Mouse (Mus musculus): Measurements from ENCODE around the gene Bbx.

Gene Bbx

DNA sequence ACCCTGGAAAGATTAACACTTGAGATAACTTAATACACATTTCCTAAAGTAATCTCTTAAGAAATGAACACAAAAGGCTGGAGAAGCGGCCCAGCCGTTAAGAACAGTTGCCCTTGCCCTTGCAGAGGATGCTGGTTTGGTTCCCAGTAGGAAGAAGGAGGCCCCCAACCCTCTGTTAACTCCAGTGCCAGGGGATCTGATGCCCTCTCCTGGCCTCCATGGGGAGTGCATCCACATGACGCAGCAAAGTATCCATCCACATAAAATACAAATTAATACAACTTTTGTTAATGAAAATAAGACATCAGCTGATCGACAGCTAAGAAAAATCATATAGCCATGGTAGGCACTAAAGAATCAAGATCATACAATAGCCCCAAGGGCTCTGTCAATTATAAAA, 33.6 kb downstream of the Bbx start:
- DNase-seq (ENCODE audit: low read depth), result peak; percentile 27

DNA sequence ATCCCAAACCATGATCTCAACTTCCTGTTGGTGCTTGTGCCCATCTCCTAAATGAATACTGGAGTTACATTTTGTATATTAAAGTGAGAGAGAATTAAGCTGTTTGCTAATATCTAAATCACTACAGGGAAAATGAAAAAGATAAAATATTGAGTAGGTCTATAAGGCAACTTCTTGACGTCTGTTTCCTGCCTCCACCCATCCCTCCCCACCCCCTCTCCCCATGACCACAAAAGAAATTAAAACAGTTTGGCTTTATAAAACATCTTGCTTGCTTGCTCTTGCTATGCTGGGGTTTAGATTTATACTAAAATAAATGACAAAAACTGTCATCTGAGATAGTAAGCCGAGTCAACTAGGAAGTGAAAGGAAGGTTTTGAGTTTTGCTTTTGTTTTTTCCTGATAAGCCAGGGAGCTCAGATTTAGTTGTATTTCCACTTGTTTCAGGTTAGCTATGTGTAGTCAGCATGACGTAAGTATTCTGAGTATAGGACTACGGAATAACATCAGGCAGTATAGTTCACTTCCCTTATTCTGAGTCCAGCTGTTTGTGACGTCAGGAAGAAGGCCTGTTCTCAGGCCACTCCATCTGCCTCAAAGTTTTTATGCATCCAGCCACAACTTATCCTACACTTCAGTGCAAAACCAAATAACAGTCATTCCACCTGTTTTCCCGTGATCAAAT, 36.1 kb downstream of the Bbx start:
- DNase-seq (ENCODE audit: low read depth), result peak; percentile 56

DNA sequence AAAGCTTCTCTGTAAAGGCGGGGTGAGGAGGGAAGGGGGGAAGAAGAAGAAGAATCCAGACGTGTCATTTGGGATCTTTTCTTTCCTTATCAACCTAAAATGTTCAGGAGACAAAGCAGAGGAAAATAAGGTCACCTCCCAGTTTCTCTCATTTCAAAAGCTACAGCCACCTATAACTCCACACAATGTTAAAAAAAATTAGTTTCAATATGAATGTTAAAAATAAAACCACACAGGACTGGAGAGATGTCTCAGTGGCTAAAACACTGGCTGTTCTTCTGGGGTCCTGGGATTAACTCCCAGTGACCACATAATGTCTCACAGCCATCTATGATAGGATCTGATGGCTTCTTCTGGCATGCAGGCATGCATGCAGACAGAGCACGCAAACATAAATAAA, 43.7 kb downstream of the Bbx start:
- DNase-seq (ENCODE audit: low read depth), result no peak

DNA sequence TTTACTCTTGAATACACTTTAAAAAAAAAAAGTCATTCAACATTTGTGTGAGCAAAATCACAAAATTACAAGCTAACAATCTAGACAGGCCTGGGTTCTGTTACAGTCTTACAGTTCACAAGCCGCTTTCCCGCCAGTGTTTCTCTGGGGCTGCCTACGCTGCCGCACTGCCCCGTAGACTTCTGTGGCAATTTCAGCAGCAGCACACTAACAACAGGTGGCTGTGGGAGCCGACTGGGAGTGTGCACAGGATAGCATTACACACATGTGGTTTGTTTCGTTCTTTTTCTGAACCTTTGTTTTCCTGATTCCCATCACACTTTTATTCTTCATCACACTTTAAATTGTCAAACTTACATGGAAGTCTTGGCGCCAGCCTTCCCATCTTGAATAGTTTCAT, 48.6 kb downstream of the Bbx start:
- DNase-seq (ENCODE audit: low read depth), result no peak

DNA sequence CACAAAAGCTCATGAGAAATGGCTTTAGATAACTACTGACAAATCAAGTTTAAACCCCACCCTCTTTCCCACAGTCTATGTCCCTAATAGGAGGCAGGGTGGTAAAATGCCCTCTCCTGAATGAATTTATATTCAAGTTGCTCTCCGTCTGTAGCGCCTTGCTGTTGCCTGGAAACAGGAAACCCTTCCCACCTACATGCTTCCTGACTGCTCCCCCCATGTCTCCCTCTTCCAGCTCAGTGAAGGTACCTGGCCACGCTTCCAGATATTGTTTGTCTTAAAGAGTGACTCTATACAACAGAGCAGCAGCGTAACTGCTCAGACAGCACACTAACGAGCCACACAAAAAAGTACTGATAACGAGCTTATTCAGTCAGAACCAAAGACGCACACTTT, 50.8 kb downstream of the Bbx start:
- no peak for DNase-seq (ENCODE audit: low read depth)

DNA sequence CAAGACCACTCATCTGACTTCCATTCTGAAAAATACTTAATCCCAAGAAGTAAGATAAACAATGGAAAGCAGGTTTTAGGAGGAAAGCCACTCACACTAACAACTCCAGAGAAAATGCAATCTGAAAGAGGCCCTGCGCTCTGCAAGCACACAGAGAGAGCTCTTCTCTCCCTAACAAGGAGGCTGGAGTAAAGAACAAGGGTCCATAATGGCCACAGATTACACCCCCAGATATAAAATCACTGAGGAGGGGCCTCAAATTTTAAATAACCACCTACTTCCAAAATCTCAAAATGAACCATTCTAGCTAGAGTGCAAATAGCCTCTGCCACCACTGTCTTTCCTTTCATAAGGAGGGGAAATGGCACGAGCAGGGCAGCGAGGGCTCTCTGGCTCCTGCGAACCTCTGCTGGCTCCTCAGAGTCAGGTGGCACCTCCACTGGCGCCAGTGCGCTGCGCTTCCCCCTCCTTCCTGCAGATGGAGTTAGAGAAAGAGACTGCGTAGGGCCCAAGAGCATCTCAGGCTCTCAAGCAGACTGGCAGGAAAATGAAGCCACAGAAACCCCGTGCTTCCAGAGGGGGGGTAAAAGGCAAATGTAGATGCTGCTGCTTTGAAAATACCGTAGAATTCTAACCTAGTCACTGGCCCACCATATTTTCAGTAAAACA, 51.4 kb downstream of the Bbx start:
- peak; percentile 66 for DNase-seq (ENCODE audit: low read depth)

DNA sequence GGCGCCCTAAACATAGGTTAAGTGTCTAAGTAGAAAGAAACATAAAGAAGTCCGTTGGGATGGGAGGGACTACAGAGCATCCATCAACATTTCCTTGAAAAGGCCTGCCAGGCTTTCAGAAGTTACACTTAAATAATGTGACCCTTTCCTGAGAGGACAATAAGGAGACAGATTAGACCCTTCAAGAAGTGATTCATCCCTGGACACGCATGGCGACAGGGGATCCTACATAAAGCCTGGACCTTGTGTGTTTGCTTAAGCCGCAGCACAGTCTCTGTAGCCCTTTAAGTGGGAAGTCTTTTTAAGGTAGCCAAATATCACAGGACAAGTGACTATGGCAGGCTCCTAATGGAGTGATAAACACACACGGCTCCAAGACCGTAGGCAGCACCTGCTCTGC, 52.0 kb downstream of the Bbx start:
- DNase-seq (ENCODE audit: low read depth), result no peak

DNA sequence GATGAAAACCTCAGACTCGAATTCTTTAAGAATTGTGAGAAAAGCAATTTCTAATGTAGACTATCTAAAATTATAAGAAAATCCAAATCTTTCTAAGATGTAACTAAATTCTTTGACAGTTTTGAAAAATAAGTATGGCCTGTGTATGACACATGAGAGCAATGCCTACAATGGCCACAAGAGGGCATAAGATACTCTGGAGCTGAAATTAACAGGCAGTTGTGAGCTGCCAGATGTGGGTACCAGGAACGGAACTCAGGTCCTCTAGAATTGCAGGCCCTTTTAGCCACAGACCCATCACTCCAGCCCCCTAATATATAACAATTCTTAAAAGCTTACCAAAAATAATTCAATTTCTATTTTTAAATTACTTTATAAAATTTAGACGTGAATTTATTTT, 57.6 kb downstream of the Bbx start:
- DNase-seq (ENCODE audit: low read depth), result peak; percentile 83

DNA sequence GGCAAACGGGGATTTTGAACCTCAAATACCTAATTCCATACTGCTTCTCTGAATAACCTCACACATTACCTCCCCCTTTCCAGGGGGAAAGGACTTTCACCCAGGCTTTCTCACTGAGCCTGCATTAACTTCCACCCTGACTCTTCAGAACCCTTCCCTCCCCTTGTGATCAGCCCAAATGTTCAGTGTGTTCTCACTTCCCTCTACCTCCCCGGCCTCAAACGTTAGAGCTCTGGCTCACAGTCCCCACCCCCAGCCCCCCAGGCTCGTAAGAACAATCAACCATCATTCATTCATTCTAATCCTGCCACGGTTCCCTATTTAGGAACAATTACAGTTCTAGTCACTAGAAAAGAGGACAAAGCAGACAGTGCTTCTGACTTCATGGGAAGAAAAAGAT, 58.5 kb downstream of the Bbx start:
- DNase-seq (ENCODE audit: low read depth), result no peak

DNA sequence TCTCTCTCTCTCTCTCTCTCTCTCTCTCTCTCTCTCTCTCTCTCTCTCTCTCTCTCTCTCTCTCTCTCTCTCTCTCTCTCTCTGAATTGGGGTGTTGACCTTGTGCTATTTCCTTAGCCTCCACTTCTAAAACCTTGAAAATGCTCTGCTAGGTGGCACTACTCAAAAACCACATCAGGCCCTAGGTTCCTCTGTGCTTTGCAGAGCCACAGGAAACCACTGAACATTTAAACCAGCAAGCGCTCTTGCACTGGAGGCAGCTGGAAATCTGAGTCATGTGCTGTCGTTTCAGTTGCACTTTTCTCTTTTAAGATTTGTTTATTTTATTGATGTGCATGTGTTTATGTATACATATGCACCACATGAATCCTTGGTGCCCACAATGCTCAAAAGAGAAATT, 59.6 kb downstream of the Bbx start:
- DNase-seq (ENCODE audit: low read depth), result peak; percentile 67

DNA sequence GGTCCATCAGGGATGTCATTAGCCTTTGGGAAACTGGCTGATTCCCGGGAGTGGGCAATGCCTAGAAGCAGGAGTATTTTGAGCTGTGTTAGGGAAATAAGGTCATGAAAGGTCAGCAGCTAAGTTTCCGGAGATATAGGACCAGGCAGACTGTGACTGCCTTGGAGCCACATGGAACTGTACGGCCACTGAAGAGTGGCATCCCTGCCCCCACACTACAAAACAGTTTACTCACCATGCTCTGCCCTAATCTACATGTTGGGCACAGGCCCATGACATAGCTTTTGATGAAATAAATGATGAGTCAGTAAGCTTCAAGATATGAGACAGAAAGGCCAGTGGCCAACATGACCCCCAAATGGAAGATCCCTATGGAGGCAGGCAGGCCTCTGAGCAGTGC, 60.7 kb downstream of the Bbx start:
- DNase-seq (ENCODE audit: low read depth), result no peak

DNA sequence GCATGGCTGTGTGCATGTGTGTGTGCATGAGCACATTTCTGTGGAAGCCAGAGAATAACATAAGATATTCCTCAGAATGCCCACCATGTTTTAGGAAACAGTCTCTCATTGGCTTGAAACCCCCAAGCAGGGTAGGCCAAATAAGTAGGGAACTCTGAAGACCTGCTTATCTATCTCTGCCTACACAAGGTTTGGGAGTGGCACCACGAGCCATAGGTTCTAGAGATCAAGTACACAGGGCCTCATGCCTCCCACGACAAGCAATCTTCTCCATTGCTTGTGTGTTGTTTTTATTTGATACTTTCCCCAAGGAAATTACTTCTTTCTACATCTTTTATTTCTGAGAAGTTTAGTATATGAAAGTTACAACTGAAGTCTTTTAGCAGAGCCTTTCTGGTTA, 61.8 kb downstream of the Bbx start:
- DNase-seq (ENCODE audit: low read depth), result no peak

DNA sequence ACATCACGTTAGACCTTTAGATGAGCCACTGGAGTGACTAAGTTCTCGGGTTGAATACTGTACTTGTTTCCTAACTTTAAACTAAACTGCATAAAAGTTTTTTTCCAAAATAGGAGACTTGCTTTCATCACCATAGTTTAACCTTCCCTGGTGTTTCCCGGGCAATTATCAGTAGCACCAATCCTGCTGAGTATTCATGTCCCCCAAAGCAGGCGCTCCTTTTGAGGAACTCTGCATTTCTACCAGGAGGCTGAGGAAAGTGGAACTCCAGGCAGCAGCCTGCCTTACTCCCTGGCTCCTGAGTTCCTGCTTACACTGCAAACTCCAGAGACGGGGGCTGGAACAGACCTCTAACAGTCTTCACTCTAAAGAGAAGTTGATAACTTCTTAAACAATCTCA, 65.6 kb downstream of the Bbx start:
- DNase-seq (ENCODE audit: low read depth), result no peak

DNA sequence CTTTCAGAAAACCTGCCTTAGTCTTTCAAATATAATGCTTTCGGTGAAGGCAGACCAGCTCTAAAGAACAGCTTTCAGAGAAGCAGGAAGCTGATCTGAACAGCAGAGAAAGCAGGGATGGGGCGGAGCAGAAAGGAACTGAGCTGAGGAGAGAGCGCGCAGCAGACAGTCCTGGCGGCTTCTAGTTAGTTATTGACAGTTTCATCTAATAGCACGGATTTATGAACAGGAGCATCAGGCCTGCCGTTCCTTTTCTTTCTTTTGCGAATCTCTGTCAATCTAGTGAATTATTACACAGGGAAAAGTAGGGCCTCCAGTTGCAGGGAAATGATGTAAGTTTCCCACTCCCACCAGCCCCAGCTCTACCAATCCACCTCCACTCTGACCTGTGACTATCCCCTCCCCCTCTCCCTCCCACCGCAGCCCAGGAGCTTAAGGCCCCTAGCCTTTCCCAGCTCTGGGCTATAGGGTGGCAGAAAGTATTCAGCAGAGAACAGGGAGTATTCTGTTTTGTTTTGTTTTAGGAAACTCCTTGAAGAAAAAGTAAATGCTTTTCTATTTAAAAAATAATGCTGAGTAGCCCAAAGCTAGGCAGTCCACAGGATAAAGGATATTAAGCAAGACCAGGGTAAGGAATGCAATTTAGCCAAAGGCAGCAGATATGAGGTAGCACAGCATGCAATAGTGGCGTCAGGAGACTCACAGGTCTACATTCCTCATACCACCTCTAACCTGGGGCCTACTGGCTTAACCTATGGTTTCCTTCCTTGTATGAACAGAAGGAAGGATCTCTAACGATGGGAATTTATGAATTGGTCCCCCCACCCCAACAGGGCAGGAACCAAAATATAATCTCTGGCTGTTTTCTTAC, 67.8 kb downstream of the Bbx start:
- DNase-seq (ENCODE audit: low read depth), result peak; percentile 62

DNA sequence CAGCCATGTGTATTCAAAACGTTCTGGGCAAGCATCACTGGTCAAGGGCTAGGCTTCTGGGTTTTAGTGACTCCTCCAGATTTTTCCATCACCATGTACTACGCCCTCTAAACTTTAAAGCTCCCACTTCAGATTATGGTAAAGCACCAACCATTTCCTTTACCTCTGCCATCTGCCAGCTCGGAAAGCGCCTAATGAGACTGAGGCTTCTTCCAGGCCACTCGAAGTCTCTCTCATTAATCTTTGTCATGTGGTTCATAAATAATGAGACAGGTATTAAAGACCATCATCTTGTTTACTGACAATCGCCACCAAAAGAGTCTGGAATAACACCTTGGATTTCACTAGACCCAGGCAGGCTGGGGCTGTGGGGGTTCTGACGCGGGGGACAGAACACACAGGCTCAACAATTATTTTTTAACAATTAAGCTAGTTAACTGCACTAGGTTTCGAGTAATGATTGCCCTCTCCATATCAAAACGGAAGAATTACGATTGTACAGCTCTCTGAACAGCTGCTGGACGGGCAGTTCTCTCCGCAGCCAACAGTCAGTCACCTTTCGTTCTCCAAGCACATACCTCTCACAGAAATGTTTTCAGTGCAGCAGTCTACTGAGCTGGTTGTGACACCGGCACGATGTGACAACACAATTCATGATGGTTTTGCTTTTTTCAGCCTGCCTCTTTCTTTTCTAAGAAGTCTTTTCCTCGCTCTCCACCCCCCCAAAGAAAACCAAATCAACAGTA, 68.6 kb downstream of the Bbx start:
- DNase-seq (ENCODE audit: low read depth), result no peak

DNA sequence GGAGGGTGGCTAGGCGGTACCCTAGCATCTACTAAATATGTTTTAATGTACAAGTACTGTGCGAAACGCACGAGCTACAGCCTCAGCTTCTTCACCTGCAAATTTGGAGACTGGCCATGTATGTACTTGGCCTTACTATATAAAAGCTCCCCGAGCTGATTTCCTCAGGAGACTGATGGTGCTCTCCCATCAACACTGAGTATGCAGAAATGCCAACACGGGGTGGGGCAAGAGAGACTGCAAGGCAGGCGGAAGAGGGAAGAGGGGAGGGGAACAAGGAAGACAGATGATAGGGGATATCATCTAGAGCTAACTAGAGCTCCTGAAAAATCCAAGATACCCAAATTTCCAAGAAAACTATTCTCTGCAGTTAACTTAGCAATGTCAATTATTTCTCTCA, 71.6 kb downstream of the Bbx start:
- no peak for DNase-seq (ENCODE audit: low read depth)

DNA sequence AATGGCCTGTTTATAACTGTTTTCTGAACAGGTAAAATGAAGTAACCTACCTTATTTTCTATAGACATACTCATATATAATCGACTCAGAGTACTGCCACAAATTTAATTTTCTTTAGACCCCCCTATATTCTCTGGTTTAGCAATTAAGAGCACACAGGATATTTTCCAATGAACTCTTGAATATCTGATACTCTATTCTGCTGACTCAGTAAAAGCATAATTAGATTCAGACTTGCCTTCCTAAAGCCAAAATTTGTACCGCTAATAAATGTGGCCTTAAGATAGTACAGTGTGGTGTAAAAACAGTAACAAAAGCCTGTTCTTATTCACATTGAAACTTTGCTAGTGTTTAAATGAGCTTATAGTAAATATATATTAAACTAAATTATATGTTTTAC, 102.5 kb downstream of the Bbx start:
- DNase-seq (ENCODE audit: low read depth), result no peak

DNA sequence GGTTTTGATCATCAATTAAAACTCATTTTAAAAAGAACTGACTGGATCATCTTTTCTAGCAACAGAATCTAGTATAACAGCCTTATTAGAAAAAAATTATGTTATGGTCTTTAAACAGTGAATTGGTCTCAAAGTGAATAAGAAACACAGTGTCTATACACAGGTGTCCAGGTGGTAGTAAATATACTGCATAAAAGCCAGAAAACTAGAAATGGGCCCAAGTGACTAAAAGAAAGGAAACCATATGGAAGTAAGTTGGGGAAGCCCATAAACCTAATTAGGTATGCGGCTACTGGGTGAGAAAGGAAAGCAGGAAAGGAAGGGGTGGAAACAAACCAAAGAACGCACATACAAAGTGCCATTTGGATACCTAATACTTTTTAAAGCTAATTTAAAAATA, 107.4 kb downstream of the Bbx start:
- no peak for DNase-seq (ENCODE audit: low read depth)

DNA sequence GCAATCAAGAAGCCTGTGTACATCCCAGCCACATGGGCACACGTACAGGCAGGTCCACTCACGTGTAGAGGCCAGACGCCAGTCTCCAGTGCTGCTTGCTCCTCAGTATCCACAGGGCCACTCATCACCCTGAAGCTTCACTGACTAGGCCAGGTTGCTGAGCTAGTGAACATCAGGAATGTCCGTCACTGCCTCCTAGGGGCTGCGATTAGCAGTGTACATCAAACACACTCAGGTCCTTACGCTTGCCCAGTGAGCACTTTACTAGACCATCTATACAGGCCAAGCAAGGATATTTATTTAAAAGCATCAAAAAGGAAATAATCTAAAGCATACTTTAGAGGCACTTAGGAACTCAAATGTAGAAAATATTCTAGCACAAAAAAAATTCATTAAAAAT, 107.9 kb downstream of the Bbx start:
- DNase-seq (ENCODE audit: low read depth), result no peak

DNA sequence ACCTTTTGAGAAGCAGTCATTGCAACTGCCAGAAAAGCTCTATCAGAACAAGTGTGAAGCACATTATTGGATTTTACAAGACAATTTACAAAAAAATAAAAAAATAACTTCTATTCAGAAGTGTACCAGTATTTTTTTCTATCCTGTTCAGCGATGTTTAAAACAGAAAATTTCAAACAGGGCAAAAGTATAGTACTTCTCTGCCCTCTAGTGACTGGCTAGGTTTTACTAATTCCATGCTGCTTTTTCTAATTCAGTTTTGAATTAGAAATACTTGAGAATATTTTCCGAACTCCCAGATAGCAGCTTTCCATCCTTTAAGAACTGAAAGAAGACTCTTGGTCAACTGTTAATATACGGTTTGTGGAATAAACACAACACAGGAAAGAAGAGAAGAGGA, 110.8 kb downstream of the Bbx start:
- DNase-seq (ENCODE audit: low read depth), result no peak

DNA sequence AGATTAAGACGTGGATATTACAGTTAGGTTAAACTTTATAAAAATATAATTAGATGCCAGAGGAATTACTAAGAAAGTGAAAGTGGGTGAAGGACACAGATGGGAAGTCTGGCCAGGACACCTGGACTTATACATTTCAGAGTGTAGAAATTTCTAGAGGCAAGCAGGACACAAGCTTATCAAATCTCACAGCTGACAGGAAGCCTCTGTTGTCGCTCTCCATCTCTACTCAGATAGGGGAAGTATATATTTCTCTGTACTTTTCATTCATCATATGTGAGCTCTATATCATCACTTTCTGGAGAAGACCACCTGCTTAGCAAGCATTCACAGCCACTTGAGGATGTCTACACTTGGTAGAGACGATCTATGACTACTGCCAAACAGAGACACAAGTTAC, 113.9 kb downstream of the Bbx start:
- no peak for DNase-seq (ENCODE audit: low read depth)

DNA sequence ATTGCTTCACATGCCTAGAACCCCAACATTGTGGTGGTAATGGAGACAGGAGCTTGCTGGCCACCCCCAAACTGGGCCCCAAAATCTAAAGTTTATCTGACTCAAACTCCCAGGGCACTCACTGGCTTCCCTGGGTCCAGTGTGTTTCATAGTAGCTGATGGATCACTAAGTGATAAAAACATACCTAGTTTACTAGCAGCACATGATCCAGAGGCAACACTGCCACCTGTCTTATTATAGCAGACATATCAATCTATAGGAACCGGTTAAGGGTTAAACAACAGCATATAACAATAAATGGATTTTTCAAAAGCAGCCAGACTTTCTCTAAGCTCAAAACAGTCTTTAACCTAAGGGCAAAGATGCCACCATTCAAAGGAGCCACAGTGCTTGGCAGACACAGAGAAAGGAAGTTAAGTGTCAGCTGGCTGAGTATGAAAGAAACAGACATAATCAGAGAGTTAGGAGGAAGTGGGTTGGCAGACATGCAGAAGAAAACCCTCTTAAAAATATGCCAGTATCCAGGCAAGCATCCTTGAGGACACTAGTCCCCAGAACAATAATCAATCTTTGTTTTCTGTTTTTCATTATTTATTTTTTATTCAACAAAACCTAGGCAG, 116.7 kb downstream of the Bbx start:
- peak; percentile 33 for DNase-seq (ENCODE audit: low read depth)
